Comparison of ENCODE assay signal across 21 mouse cellular contexts in the genomic region with DNA sequence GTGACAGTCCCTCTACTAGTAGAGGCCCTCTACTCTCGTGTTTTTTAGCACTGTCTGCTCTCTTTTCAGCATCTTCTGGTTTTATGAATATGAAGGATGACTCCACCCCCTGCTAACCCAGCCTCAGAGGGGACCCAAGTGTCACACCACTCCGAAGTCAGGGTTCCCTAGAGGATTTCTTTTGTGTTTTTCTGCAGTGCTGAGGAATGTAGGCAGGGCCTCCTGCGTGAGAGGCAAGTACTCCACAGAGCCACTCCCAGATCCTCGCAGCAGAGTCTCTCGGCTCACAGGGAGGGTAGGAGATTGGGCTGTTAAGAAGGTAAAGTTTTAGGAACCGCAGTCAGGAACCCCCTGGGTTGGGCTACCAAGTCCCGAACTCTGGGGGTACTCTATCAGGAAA.
"Had no signal": no experiment of that assay in that cellular context is flagged by ENCODE, and none has a peak within 500 bp of the region (broad histone marks: within the 10 kb centered on the region; RNA-seq: fewer than 3 reads in every experiment).

No protein-coding gene starts in this region.

- H3K9ac ChIP-seq: limb, embryonic 12.5 days; limb, embryonic 15.5 days; liver, embryonic 14.5 days; liver, postnatal 0 days; midbrain, embryonic 12.5 days; midbrain, embryonic 15.5 days; neural tube, embryonic 12.5 days; neural tube, embryonic 15.5 days had no signal

- H3K9me3 ChIP-seq: limb, embryonic 15.5 days; midbrain, embryonic 12.5 days; midbrain, embryonic 15.5 days; neural tube, embryonic 15.5 days had no signal

- ATAC-seq: intestine, postnatal 0 days; liver, postnatal 0 days; midbrain, embryonic 15.5 days had no signal

- H3K4me2 ChIP-seq: limb, embryonic 12.5 days; limb, embryonic 15.5 days; liver, embryonic 11.5 days; midbrain, embryonic 12.5 days; midbrain, embryonic 15.5 days; neural tube, embryonic 12.5 days; neural tube, embryonic 15.5 days had no signal

- DNase-seq: kidney, adult 2 months; kidney, postnatal 14 days; kidney, postnatal 4 days; left cerebral cortex, postnatal 4 days; liver, postnatal 0 days; retina, postnatal 1 day; right cerebral cortex, postnatal 4 days; thymus, adult 2 months; thymus, postnatal 14 days; thymus, postnatal 4 days had no signal

- H3K27me3 ChIP-seq: limb, embryonic 12.5 days; limb, embryonic 15.5 days; midbrain, embryonic 12.5 days; midbrain, embryonic 15.5 days; neural tube, embryonic 12.5 days; neural tube, embryonic 15.5 days had no signal

- H3K27ac ChIP-seq: limb, embryonic 12.5 days; limb, embryonic 15.5 days; liver, embryonic 14.5 days; macrophage; midbrain, embryonic 12.5 days; midbrain, embryonic 15.5 days; neural tube, embryonic 12.5 days; neural tube, embryonic 15.5 days; stomach, postnatal 0 days had no signal

- H3K4me1 ChIP-seq: limb, embryonic 12.5 days; limb, embryonic 15.5 days; midbrain, embryonic 12.5 days; midbrain, embryonic 15.5 days; neural tube, embryonic 12.5 days; neural tube, embryonic 15.5 days had no signal

- H3K4me3 ChIP-seq: limb, embryonic 12.5 days; limb, embryonic 15.5 days; midbrain, embryonic 12.5 days; midbrain, embryonic 15.5 days; neural tube, embryonic 12.5 days; neural tube, embryonic 15.5 days had no signal
